Comparison of ENCODE assay signal across 24 mouse cellular contexts in genomic region chr4:58530706-58531105, GRCm38 (mm10). TPM values are rescaled to one million over a fixed set of nuclear protein-coding genes. Genes with fewer than 3 reads are reported as not detected.
DNase-seq lines count a peak whose midpoint lies in the region; ATAC-seq lines count a peak whose summit lies in the region.
"Had no signal": no experiment of that assay in that cellular context is flagged by ENCODE, and none has a peak within 500 bp of the region (broad histone marks: within the 10 kb centered on the region; RNA-seq: fewer than 3 reads in every experiment).

No protein-coding gene starts in this region.

- H3K4me3 ChIP-seq in embryonic facial prominence, embryonic 12.5 days, result no peak overlapping the region
- no peak overlapping the region for H3K4me3 ChIP-seq in embryonic facial prominence, embryonic 10.5 days
- no peak overlapping the region for H3K4me3 ChIP-seq in intestine, embryonic 16.5 days (ENCODE audit: low read length)
- no peak overlapping the region for H3K4me3 ChIP-seq in intestine, embryonic 15.5 days (replicated peaks)
- H3K4me3 ChIP-seq in embryonic facial prominence, embryonic 13.5 days, result no peak overlapping the region
- H3K4me3 ChIP-seq in limb, embryonic 11.5 days (ENCODE audit: low read depth, low read length), result no peak overlapping the region
- H3K4me3 ChIP-seq: erythroblast, embryonic 14.5 days; forebrain, embryonic 12.5 days; forebrain, embryonic 15.5 days; heart, adult 2 months; heart, embryonic 10.5 days; hindbrain, embryonic 10.5 days; hindbrain, embryonic 13.5 days had no signal

- H3K36me3 ChIP-seq in embryonic facial prominence, embryonic 12.5 days, result no peaks in the 10 kb centered on the region
- peaks cover 4% of the 10 kb centered on the region; the same call in 1 of the 2 replicates for H3K36me3 ChIP-seq in embryonic facial prominence, embryonic 10.5 days (replicated peaks)
- no peaks in the 10 kb centered on the region for H3K36me3 ChIP-seq in intestine, embryonic 16.5 days (ENCODE audit: control insufficient read depth, insufficient read depth, low read length)
- no peaks in the 10 kb centered on the region for H3K36me3 ChIP-seq in intestine, embryonic 15.5 days
- no peaks in the 10 kb centered on the region for H3K36me3 ChIP-seq in embryonic facial prominence, embryonic 13.5 days
- H3K36me3 ChIP-seq in limb, embryonic 11.5 days (ENCODE audit: control insufficient read depth, insufficient read depth, low read length), result no peaks in the 10 kb centered on the region
- H3K36me3 ChIP-seq: forebrain, embryonic 12.5 days; forebrain, embryonic 15.5 days; heart, embryonic 10.5 days; hindbrain, embryonic 10.5 days; hindbrain, embryonic 13.5 days had no signal

- H3K27me3 ChIP-seq in embryonic facial prominence, embryonic 12.5 days, result no peaks in the 10 kb centered on the region
- H3K27me3 ChIP-seq in embryonic facial prominence, embryonic 10.5 days (replicated peaks; ENCODE audit: low read depth, poor library complexity, severe bottlenecking), result no peaks in the 10 kb centered on the region
- no peaks in the 10 kb centered on the region for H3K27me3 ChIP-seq in intestine, embryonic 16.5 days (replicated peaks; ENCODE audit: control insufficient read depth, insufficient read depth, low read length)
- no peaks in the 10 kb centered on the region for H3K27me3 ChIP-seq in intestine, embryonic 15.5 days (replicated peaks)
- no peaks in the 10 kb centered on the region for H3K27me3 ChIP-seq in embryonic facial prominence, embryonic 13.5 days
- H3K27me3 ChIP-seq in limb, embryonic 11.5 days (ENCODE audit: control insufficient read depth, insufficient read depth, low read length), result no peaks in the 10 kb centered on the region
- H3K27me3 ChIP-seq: forebrain, embryonic 12.5 days; forebrain, embryonic 15.5 days; hindbrain, embryonic 13.5 days; Patski had no signal

- no peak overlapping the region for H3K9ac ChIP-seq in embryonic facial prominence, embryonic 12.5 days
- H3K9ac ChIP-seq in intestine, embryonic 16.5 days (ENCODE audit: low read depth, low read length), result no peak overlapping the region
- H3K9ac ChIP-seq in intestine, embryonic 15.5 days, result no peak overlapping the region
- no peak overlapping the region for H3K9ac ChIP-seq in embryonic facial prominence, embryonic 13.5 days
- no peak overlapping the region for H3K9ac ChIP-seq in limb, embryonic 11.5 days (ENCODE audit: low read length)
- H3K9ac ChIP-seq: forebrain, embryonic 12.5 days; forebrain, embryonic 15.5 days; hindbrain, embryonic 13.5 days had no signal

- DNase-seq in embryonic facial prominence, embryonic 10.5 days (ENCODE audit: low spot score), result no peak
- DNase-seq in limb, embryonic 11.5 days (ENCODE audit: low spot score), result peak; percentile 27
- no peak for DNase-seq in embryo, embryonic 11 days
- DNase-seq in yolk sac, embryonic 10.5 days (ENCODE audit: low spot score), result no peak
- DNase-seq: adrenal gland, postnatal 10 days; adrenal gland, postnatal 36 days; cerebellum, adult 18-20 months; cerebellum, adult 9-10 months; cerebellum, postnatal 14 days; gastrocnemius, postnatal 25 days; heart, adult 2 months; heart, postnatal 36 days had no signal

- no peaks in the 10 kb centered on the region for H3K9me3 ChIP-seq in embryonic facial prominence, embryonic 12.5 days
- no peaks in the 10 kb centered on the region for H3K9me3 ChIP-seq in embryonic facial prominence, embryonic 10.5 days
- no peaks in the 10 kb centered on the region for H3K9me3 ChIP-seq in intestine, embryonic 16.5 days (ENCODE audit: control insufficient read depth, low read length)
- H3K9me3 ChIP-seq in intestine, embryonic 15.5 days, result no peaks in the 10 kb centered on the region
- no peaks in the 10 kb centered on the region for H3K9me3 ChIP-seq in embryonic facial prominence, embryonic 13.5 days
- H3K9me3 ChIP-seq in limb, embryonic 11.5 days (ENCODE audit: control insufficient read depth, low read length), result no peaks in the 10 kb centered on the region
- H3K9me3 ChIP-seq: forebrain, embryonic 12.5 days; forebrain, embryonic 15.5 days; heart, embryonic 10.5 days; hindbrain, embryonic 10.5 days; hindbrain, embryonic 13.5 days had no signal

- peak overlapping the region; percentile 69 for H3K27ac ChIP-seq in embryonic facial prominence, embryonic 12.5 days
- H3K27ac ChIP-seq in embryonic facial prominence, embryonic 10.5 days (replicated peaks), result no peak overlapping the region
- 0 out of 2 replicates have a peak overlapping the region, but pooled peaks have one; percentile 35 for H3K27ac ChIP-seq in intestine, embryonic 16.5 days (ENCODE audit: low read length)
- H3K27ac ChIP-seq in intestine, embryonic 15.5 days, result no peak overlapping the region
- 0 out of 2 replicates have a peak overlapping the region, but pooled peaks have one; percentile 23 for H3K27ac ChIP-seq in embryonic facial prominence, embryonic 13.5 days
- no peak overlapping the region for H3K27ac ChIP-seq in limb, embryonic 11.5 days (replicated peaks; ENCODE audit: low read depth, low read length)
- H3K27ac ChIP-seq: forebrain, embryonic 12.5 days; forebrain, embryonic 15.5 days; heart, adult 2 months; heart, embryonic 10.5 days; hindbrain, embryonic 10.5 days; hindbrain, embryonic 13.5 days had no signal

- WGBS in embryonic facial prominence, embryonic 12.5 days, result 46% methylated on average over 5 of the region's 5 CpGs
- WGBS in embryonic facial prominence, embryonic 10.5 days, result 70% methylated on average over 5 of the region's 5 CpGs
- 70% methylated on average over 5 of the region's 5 CpGs for WGBS in intestine, embryonic 16.5 days
- 61% methylated on average over 5 of the region's 5 CpGs for WGBS in intestine, embryonic 15.5 days
- 59% methylated on average over 5 of the region's 5 CpGs for WGBS in embryonic facial prominence, embryonic 13.5 days
- 36% methylated on average over 5 of the region's 5 CpGs for WGBS in limb, embryonic 11.5 days

- ATAC-seq in embryonic facial prominence, embryonic 12.5 days (ENCODE audit: insufficient number of reproducible peaks, insufficient read depth, low FRiP score, low TSS enrichment), result no peak
- ATAC-seq in intestine, embryonic 16.5 days, result no peak
- ATAC-seq in intestine, embryonic 15.5 days, result no peak
- ATAC-seq in embryonic facial prominence, embryonic 13.5 days (ENCODE audit: insufficient number of reproducible peaks, insufficient read depth, low FRiP score, low TSS enrichment, low read depth), result no peak
- no peak for ATAC-seq in limb, embryonic 11.5 days (ENCODE audit: insufficient number of reproducible peaks, low FRiP score, low TSS enrichment, low read depth)
- ATAC-seq: forebrain, embryonic 15.5 days; hindbrain, embryonic 16.5 days; Patski had no signal

- no peak overlapping the region for H3K4me2 ChIP-seq in embryonic facial prominence, embryonic 12.5 days (replicated peaks)
- H3K4me2 ChIP-seq in intestine, embryonic 16.5 days (ENCODE audit: low read depth, low read length), result no peak overlapping the region
- no peak overlapping the region for H3K4me2 ChIP-seq in intestine, embryonic 15.5 days (replicated peaks)
- H3K4me2 ChIP-seq in embryonic facial prominence, embryonic 13.5 days, result no peak overlapping the region
- H3K4me2 ChIP-seq in limb, embryonic 11.5 days (ENCODE audit: low read depth, severe bottlenecking), result no peak overlapping the region
- H3K4me2 ChIP-seq: forebrain, embryonic 12.5 days; forebrain, embryonic 15.5 days; hindbrain, embryonic 13.5 days had no signal

- H3K4me1 ChIP-seq in embryonic facial prominence, embryonic 12.5 days, result peaks cover 63% of the 10 kb centered on the region
- H3K4me1 ChIP-seq in embryonic facial prominence, embryonic 10.5 days, result peaks cover 70% of the 10 kb centered on the region
- peaks cover 42% of the 10 kb centered on the region for H3K4me1 ChIP-seq in intestine, embryonic 16.5 days (ENCODE audit: control insufficient read depth, insufficient read depth, low read length)
- H3K4me1 ChIP-seq in intestine, embryonic 15.5 days (replicated peaks), result peaks cover 18% of the 10 kb centered on the region
- peaks cover 56% of the 10 kb centered on the region for H3K4me1 ChIP-seq in embryonic facial prominence, embryonic 13.5 days
- peaks cover 37% of the 10 kb centered on the region for H3K4me1 ChIP-seq in limb, embryonic 11.5 days (ENCODE audit: control insufficient read depth, insufficient read depth, low read length)

RNA-seq across cellular contexts. Expression of gene Lpar1, which starts 23.0 kb away (rescaled TPM):
- polyA plus RNA-seq in embryonic facial prominence, embryonic 12.5 days (2016; fragmentation: Nextera tagmentation; extraction: Ambion mirVana), result 194 and 195 TPM in 2 replicates
- 129 and 155 TPM in 2 replicates for polyA plus RNA-seq in embryonic facial prominence, embryonic 10.5 days (2016; fragmentation: Nextera tagmentation; extraction: Ambion mirVana)
- polyA plus RNA-seq in intestine, embryonic 16.5 days (2015; fragmentation: Nextera tagmentation; extraction: Ambion mirVana), result 53.4 and 54.1 TPM in 2 replicates
- polyA plus RNA-seq in intestine, embryonic 15.5 days (2015; fragmentation: Nextera tagmentation; extraction: Ambion mirVana), result 50.0 and 55.9 TPM in 2 replicates
- polyA plus RNA-seq in embryonic facial prominence, embryonic 13.5 days (2015; fragmentation: Nextera tagmentation; extraction: Ambion mirVana), result 138 and 142 TPM in 2 replicates
- polyA plus RNA-seq in limb, embryonic 11.5 days (2014; fragmentation: Nextera tagmentation; extraction: Ambion mirVana), result 256 and 263 TPM in 2 replicates

Comparison
In these comparisons a context has a peak if more than half of its experiments do, and no peak if none do; other contexts are left out.
1. H3K27ac ChIP-seq: peak in embryonic facial prominence, embryonic 12.5 days (single experiment), intestine, embryonic 16.5 days (single experiment) and embryonic facial prominence, embryonic 13.5 days (single experiment); none in embryonic facial prominence, embryonic 10.5 days (single experiment), intestine, embryonic 15.5 days (single experiment) and limb, embryonic 11.5 days (single experiment).